Mouse (Mus musculus) left cerebral cortex, postnatal 36 days (tissue): Measurements from ENCODE around the gene D1Ertd622e. TPM values are rescaled to one million over a fixed set of nuclear protein-coding genes. Genes with fewer than 3 reads are reported as not detected.
A peak's percentile ranks its signal among the peaks of the same experiment; 100 is the strongest.

Experiments used
- DNase-seq, 2 experiments: peaks; one replicate each; pipeline ENCODE4 v3.0.0; 2021 to 2022; ENCODE audit warnings: low spot score in 2 of 2, mixed read lengths in 1 of 2
- intact Hi-C: fragments of 180-260 bp; cut with DNase I; formaldehyde crosslinking; loops from one replicate; pipeline ENCODE4 v1.15.1; 2025
- total RNA-seq, 2 experiments: library from RNA; stranded (reverse); gene quantifications; 2 replicates each; pipeline ENCODE4 v1.2.3; 2021

D1Ertd622e gene
- total RNA-seq, result 10 to 100 TPM; 76.9 to 86.9 TPM

GRCm38 (mm10) chr1:97661406-97662241 lies at the start of gene D1Ertd622e:
Gene D1Ertd622e, minus strand, starts transcription at chr1:97662074.
- peak; percentile 83 to 92 for DNase-seq
- intact Hi-C loops, result loop anchor here (1.0 kb wide), 1 partner anchor 108 kb away; no protein-coding TSS in a partner anchor

GRCm38 (mm10) chr1:97710520-97710919 lies 48.6 kb upstream of the D1Ertd622e start:
- intact Hi-C loops, result no loop called here
- no peak for DNase-seq

- no peak for DNase-seq
- intact Hi-C loops, result no loop called here
Measured at GRCm38 (mm10) chr1:97705389-97705788, 43.5 kb upstream of the D1Ertd622e start.

GRCm38 (mm10) chr1:97704646-97705045 lies 42.8 kb upstream of the D1Ertd622e start:
- DNase-seq, result no peak
- intact Hi-C loops, result no loop called here

- no peak for DNase-seq
- intact Hi-C loops, result loop anchor here (10.0 kb wide), 1 partner anchor 664 kb away; no protein-coding TSS in a partner anchor
Measured at GRCm38 (mm10) chr1:97698956-97699570, 37.2 kb upstream of the D1Ertd622e start.

GRCm38 (mm10) chr1:97697273-97697672 lies 35.4 kb upstream of the D1Ertd622e start:
- no peak for DNase-seq
- intact Hi-C loops, result loop anchor here (10.0 kb wide), 1 partner anchor 662 kb away; no protein-coding TSS in a partner anchor

GRCm38 (mm10) chr1:97693825-97694224 lies 32.0 kb upstream of the D1Ertd622e start:
- DNase-seq, result no peak
- intact Hi-C loops, result loop anchor here (10.0 kb wide), 1 partner anchor 659 kb away; no protein-coding TSS in a partner anchor

GRCm38 (mm10) chr1:97688756-97689155 lies 26.9 kb upstream of the D1Ertd622e start:
- DNase-seq, result no peak
- intact Hi-C loops, result loop anchor here (5.0 kb wide), 1 partner anchor 191 kb away; no protein-coding TSS in a partner anchor

GRCm38 (mm10) chr1:97676526-97677177 lies 14.8 kb upstream of the D1Ertd622e start:
- intact Hi-C loops, result no loop called here
- DNase-seq, result no peak

GRCm38 (mm10) chr1:97676115-97676514 lies 14.2 kb upstream of the D1Ertd622e start:
- no peak for DNase-seq
- intact Hi-C loops, result no loop called here

- intact Hi-C loops, result no loop called here
- DNase-seq, result no peak
Measured at GRCm38 (mm10) chr1:97672849-97673248, 11.0 kb upstream of the D1Ertd622e start.

- intact Hi-C loops, result no loop called here
- DNase-seq, result no peak
Measured at GRCm38 (mm10) chr1:97667288-97667687, 5.4 kb upstream of the D1Ertd622e start.

GRCm38 (mm10) chr1:97662324-97662723 lies 450 bp upstream of the D1Ertd622e start:
- no peak for DNase-seq
- intact Hi-C loops, result no loop called here

- peak; percentile 80 to 81 for DNase-seq
- intact Hi-C loops, result loop anchor here (1.0 kb wide), 1 partner anchor 108 kb away; no protein-coding TSS in a partner anchor
Measured at GRCm38 (mm10) chr1:97660687-97661405, 1.0 kb downstream of the D1Ertd622e start.

GRCm38 (mm10) chr1:97659405-97659804 lies 2.5 kb downstream of the D1Ertd622e start:
- no peak for DNase-seq
- intact Hi-C loops, result loop anchor here (2.0 kb wide), 1 partner anchor 39 kb away; no protein-coding TSS in a partner anchor

- intact Hi-C loops, result loop anchor here (2.0 kb wide), 1 partner anchor 37 kb away; no protein-coding TSS in a partner anchor
- no peak for DNase-seq
Measured at GRCm38 (mm10) chr1:97657786-97658185, 4.1 kb downstream of the D1Ertd622e start.

GRCm38 (mm10) chr1:97657201-97657600 lies 4.7 kb downstream of the D1Ertd622e start:
- DNase-seq, result no peak
- intact Hi-C loops, result no loop called here

- DNase-seq, result no peak
- intact Hi-C loops, result no loop called here
Measured at GRCm38 (mm10) chr1:97654397-97654975, 7.4 kb downstream of the D1Ertd622e start.

GRCm38 (mm10) chr1:97650553-97651123 lies 11.2 kb downstream of the D1Ertd622e start:
- intact Hi-C loops, result no loop called here
- no peak for DNase-seq
